12 mouse cellular contexts compared by ENCODE assay signal in the genomic region with DNA sequence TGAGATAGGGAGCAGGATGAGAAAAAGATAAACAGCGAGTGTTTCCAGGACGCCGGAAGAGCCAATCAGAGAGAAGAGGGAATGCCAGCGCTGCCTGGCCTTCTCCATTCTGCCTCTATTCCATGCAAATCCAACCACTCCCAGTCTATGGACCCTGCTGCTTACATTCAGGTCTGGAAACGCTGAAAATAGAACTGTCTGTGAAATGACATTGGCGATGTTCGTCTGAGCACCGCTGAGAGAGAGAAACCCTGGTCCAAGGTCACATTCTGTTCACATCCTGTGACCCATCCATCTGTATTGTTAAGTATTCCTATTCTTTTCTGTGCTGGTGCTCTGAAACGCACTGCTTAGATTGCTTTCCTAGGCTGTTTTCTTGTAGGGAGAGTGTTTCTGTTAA. TPM values are rescaled to one million over a fixed set of nuclear protein-coding genes. Genes with fewer than 3 reads are reported as not detected.
A peak's percentile ranks its signal among the peaks of the same experiment; 100 is the strongest.
DNase-seq lines count a peak whose midpoint lies in the region; ATAC-seq and TF ChIP-seq lines count a peak whose summit lies in the region.
"Had no signal": no experiment of that assay in that cellular context is flagged by ENCODE, and none has a peak within 500 bp of the region (broad histone marks: within the 10 kb centered on the region; RNA-seq: fewer than 3 reads in every experiment).

No protein-coding gene starts in this region.

- H3K4me1 ChIP-seq in forebrain, postnatal 0 days (ENCODE audit: insufficient read depth), result peaks cover 10% of the 10 kb centered on the region
- no peaks in the 10 kb centered on the region for H3K4me1 ChIP-seq in midbrain, postnatal 0 days (ENCODE audit: insufficient read depth, low read length)

- H3K27me3 ChIP-seq in forebrain, postnatal 0 days (ENCODE audit: insufficient read depth, low read length), result no peaks in the 10 kb centered on the region
- H3K27me3 ChIP-seq in midbrain, postnatal 0 days (ENCODE audit: insufficient read depth, low read length), result no peaks in the 10 kb centered on the region

- peak overlapping the region; percentile 9 for H3K4me2 ChIP-seq in forebrain, postnatal 0 days (ENCODE audit: low read depth)
- no peak overlapping the region for H3K4me2 ChIP-seq in midbrain, postnatal 0 days (ENCODE audit: low read depth, low read length, poor library complexity, severe bottlenecking)

- TF ChIP-seq CTCF in layer of hippocampus, adult 2 months (conservative IDR thresholded peaks at IDR 0.05), result no peak
- TF ChIP-seq CTCF in brain, embryonic 14.5 days (IDR thresholded peaks at IDR 0.05; ENCODE audit: borderline replicate concordance, extremely low read depth, insufficient read depth, insufficient read length), result no peak
- no peak for TF ChIP-seq CTCF in forebrain, postnatal 0 days (IDR thresholded peaks at IDR 0.05; ENCODE audit: low read depth)
- TF ChIP-seq CTCF in midbrain, postnatal 0 days (IDR thresholded peaks at IDR 0.05), result no peak

- no peak overlapping the region; the same call in 1 of the 2 replicates for H3K4me3 ChIP-seq in layer of hippocampus, adult 2 months
- H3K4me3 ChIP-seq in forebrain, postnatal 0 days (ENCODE audit: low read depth, low read length), result no peak overlapping the region
- H3K4me3 ChIP-seq in midbrain, postnatal 0 days (ENCODE audit: low read depth, low read length), result no peak overlapping the region

- no peaks in the 10 kb centered on the region for H3K36me3 ChIP-seq in forebrain, postnatal 0 days (ENCODE audit: insufficient read depth)
- H3K36me3 ChIP-seq in midbrain, postnatal 0 days (ENCODE audit: insufficient read depth, low read length), result no peaks in the 10 kb centered on the region

- 3% methylated on average over 9 of the region's 9 CpGs for WGBS in forebrain, postnatal 0 days
- 15% methylated on average over 9 of the region's 9 CpGs for WGBS in midbrain, postnatal 0 days

- DNase-seq in layer of hippocampus, adult 2 months (ENCODE audit: low spot score in 2 of 2), result no peak
- no peak for DNase-seq in layer of hippocampus, postnatal 25 days (ENCODE audit: extremely low spot score in 1 of 2, low spot score in 1 of 2)
- peak; percentile 80 for DNase-seq in brain, embryonic 14.5 days (ENCODE audit: low read depth)
- peak; percentile 77 for DNase-seq in forebrain, postnatal 0 days
- DNase-seq in midbrain, postnatal 0 days (ENCODE audit: low spot score), result peak; percentile 37
- no peak for DNase-seq in cerebellum, postnatal 25 days
- no peak for DNase-seq in testis, postnatal 14 days (ENCODE audit: low spot score)
- no peak for DNase-seq in adrenal gland, adult 18-20 months (ENCODE audit: low spot score in 2 of 2)
- DNase-seq: adrenal gland, postnatal 14 days; lung, adult 18-20 months; thymus, postnatal 36 days had no signal

- no peak for TF ChIP-seq POLR2A in brain, embryonic 14.5 days (IDR thresholded peaks at IDR 0.05; ENCODE audit: borderline replicate concordance, extremely low read depth, insufficient read depth, insufficient read length, poor library complexity, severe bottlenecking)

- H3K9me3 ChIP-seq in forebrain, postnatal 0 days (ENCODE audit: low read length), result no peaks in the 10 kb centered on the region
- no peaks in the 10 kb centered on the region for H3K9me3 ChIP-seq in midbrain, postnatal 0 days (ENCODE audit: low read length)

- H3K27ac ChIP-seq in layer of hippocampus, adult 2 months, result peak overlapping the region; percentile 59; the same call in 1 of the 2 replicates
- peak overlapping the region; percentile 79 for H3K27ac ChIP-seq in forebrain, postnatal 0 days (ENCODE audit: low read depth, low read length)
- peak overlapping the region; percentile 76 for H3K27ac ChIP-seq in midbrain, postnatal 0 days (ENCODE audit: low read depth, low read length)

- ATAC-seq in forebrain, postnatal 0 days, result peak; percentile 92
- ATAC-seq in midbrain, postnatal 0 days (ENCODE audit: low FRiP score), result no peak
- ATAC-seq: inflammation-experienced regulatory T-cells, adult 6 months had no signal

- H3K9ac ChIP-seq in forebrain, postnatal 0 days, result peak overlapping the region; percentile 23; the same call in 1 of the 2 replicates
- 0 out of 2 replicates have a peak overlapping the region, but pooled peaks have one; percentile 19 for H3K9ac ChIP-seq in midbrain, postnatal 0 days (replicated peaks; ENCODE audit: low read length, poor library complexity, severe bottlenecking)

RNA-seq across cellular contexts. Expression of a gene that starts 9.6 kb away (rescaled TPM):
- total RNA-seq in layer of hippocampus, adult 2 months (2021), result 10 to 100 TPM; 98.5 to 98.7 TPM
- total RNA-seq in layer of hippocampus, postnatal 25 days (2021), result 100 to 1,000 TPM; 100 to 101 TPM
- polyA plus RNA-seq in brain, embryonic 14.5 days (2012; rRNA removed), result 125 and 140 TPM in 2 replicates
- 81.7 and 92.6 TPM in 2 replicates for total RNA-seq in forebrain, postnatal 0 days (2014; rRNA removed)
- 152 and 155 TPM in 2 replicates for polyA plus RNA-seq in forebrain, postnatal 0 days (2015; fragmentation: Nextera tagmentation; extraction: Ambion mirVana)
- total RNA-seq in midbrain, postnatal 0 days (2014; rRNA removed), result 103 and 132 TPM in 2 replicates
- 161 and 169 TPM in 2 replicates for polyA plus RNA-seq in midbrain, postnatal 0 days (2015; fragmentation: Nextera tagmentation; extraction: Ambion mirVana)
- total RNA-seq in adrenal gland, adult 18-20 months (2021), result 10 to 100 TPM; 66.7 to 73.4 TPM

RNA-seq across cellular contexts. Expression of a gene that starts 38.7 kb away (rescaled TPM):
- total RNA-seq in layer of hippocampus, adult 2 months (2021), result 100 to 1,000 TPM in 1 of 2 experiments, 10 to 100 TPM in 1; 94.4 to 102 TPM
- total RNA-seq in layer of hippocampus, postnatal 25 days (2021), result 10 to 100 TPM; 83.9 to 92.6 TPM
- 37.9 and 42.7 TPM in 2 replicates for polyA plus RNA-seq in brain, embryonic 14.5 days (2012; rRNA removed)
- total RNA-seq in forebrain, postnatal 0 days (2014; rRNA removed), result 27.2 and 43.0 TPM in 2 replicates
- polyA plus RNA-seq in forebrain, postnatal 0 days (2015; fragmentation: Nextera tagmentation; extraction: Ambion mirVana), result 2.4 and 3.2 TPM in 2 replicates
- 42.3 and 49.5 TPM in 2 replicates for total RNA-seq in midbrain, postnatal 0 days (2014; rRNA removed)
- 3.2 and 3.6 TPM in 2 replicates for polyA plus RNA-seq in midbrain, postnatal 0 days (2015; fragmentation: Nextera tagmentation; extraction: Ambion mirVana)
- 10 to 100 TPM; 10.4 to 21.1 TPM for total RNA-seq in adrenal gland, adult 18-20 months (2021)

Comparison
In these comparisons a context has a peak if more than half of its experiments do, and no peak if none do; other contexts are left out.
1. DNase-seq: peak in brain, embryonic 14.5 days (single experiment), forebrain, postnatal 0 days (single experiment) and midbrain, postnatal 0 days (single experiment); none in layer of hippocampus, adult 2 months (0 of 2), layer of hippocampus, postnatal 25 days (0 of 2), cerebellum, postnatal 25 days (0 of 2), testis, postnatal 14 days (single experiment) and adrenal gland, adult 18-20 months (0 of 2).
2. Peak in every context shown above with its lines, with median percentiles within 50 percentile points of each other: H3K27ac ChIP-seq.